Mouse (Mus musculus) heart, postnatal 0 days (tissue): ENCODE measurements around the gene Kmt2e.

Experiments used
- CTCF ChIP-seq: IDR thresholded peaks from 2 replicates; pipeline ENCODE4 v1.5.1; 2016; ENCODE audit warnings: antibody characterized with exemption, control low read depth, low read depth
- EP300 ChIP-seq: IDR thresholded peaks from 2 replicates; pipeline ENCODE4 v1.6.1; 2016; ENCODE audit warnings: antibody characterized with exemption, low read depth

GRCm38 (mm10) chr5:23395721-23396120 is 38.5 kb upstream of the Kmt2e start:
- TF ChIP-seq EP300 (no peak), CTCF (no peak)
